In genomic region chr9:75434172-75434793, GRCm38 (mm10) we compare ENCODE assay signal across 8 mouse cellular contexts. TPM values are rescaled to one million over a fixed set of nuclear protein-coding genes. Genes with fewer than 3 reads are reported as not detected.
DNase-seq lines count a peak whose midpoint lies in the region; ATAC-seq and TF ChIP-seq lines count a peak whose summit lies in the region.

No protein-coding gene starts in this region.

- H3K4me1 ChIP-seq in heart, postnatal 0 days (ENCODE audit: control insufficient read depth, insufficient read depth): peaks cover 6% of the 10 kb centered on the region; the same call in 1 of the 2 replicates
- H3K4me1 ChIP-seq in stomach, embryonic 15.5 days: no peaks in the 10 kb centered on the region

- no peaks in the 10 kb centered on the region for H3K9me3 ChIP-seq in heart, postnatal 0 days (replicated peaks; ENCODE audit: control insufficient read depth, low read length)
- H3K9me3 ChIP-seq in stomach, embryonic 15.5 days: no peaks in the 10 kb centered on the region

- no peak overlapping the region for H3K4me3 ChIP-seq in heart, postnatal 0 days (ENCODE audit: low read depth, low read length)
- no peak overlapping the region for H3K4me3 ChIP-seq in stomach, embryonic 15.5 days (replicated peaks)

- H3K27me3 ChIP-seq in heart, postnatal 0 days (ENCODE audit: control insufficient read depth, insufficient read depth, low read length): no peaks in the 10 kb centered on the region
- H3K27me3 ChIP-seq in stomach, embryonic 15.5 days (replicated peaks): no peaks in the 10 kb centered on the region

- TF ChIP-seq EP300 in heart, postnatal 0 days (IDR thresholded peaks at IDR 0.05; ENCODE audit: low read depth): no peak

- H3K4me2 ChIP-seq in heart, postnatal 0 days (ENCODE audit: low read depth, low read length): no peak overlapping the region
- H3K4me2 ChIP-seq in stomach, embryonic 15.5 days: no peak overlapping the region

- peak; percentile 51 to 62 for DNase-seq in cerebellum, adult 18-20 months
- DNase-seq in cerebellum, adult 11-12 months: no peak
- peak; percentile 87 for DNase-seq in CD4-positive, CD25-positive, alpha-beta regulatory T cell, adult 2 months (ENCODE audit: low read depth, low spot score)
- peak; percentile 78 to 84 for DNase-seq in cerebellum, postnatal 10 days
- peak; percentile 89 for DNase-seq in heart, postnatal 0 days (ENCODE audit: low spot score)
- DNase-seq in kidney, postnatal 25 days: peak; percentile 68 to 73
- DNase-seq in lung, postnatal 36 days: peak; percentile 94

- 31% methylated on average over 7 of the region's 7 CpGs for WGBS in heart, postnatal 0 days
- 40% methylated on average over 7 of the region's 7 CpGs for WGBS in stomach, embryonic 15.5 days

- ATAC-seq in heart, postnatal 0 days (ENCODE audit: insufficient read depth, low read depth): peak; percentile 39; the same call in 1 of the 2 replicates
- ATAC-seq in stomach, embryonic 15.5 days (ENCODE audit: insufficient read depth, low FRiP score, low read depth): peak; percentile 30; the same call in 1 of the 2 replicates

- H3K36me3 ChIP-seq in heart, postnatal 0 days (replicated peaks; ENCODE audit: control insufficient read depth, insufficient read depth, low read length): no peaks in the 10 kb centered on the region
- no peaks in the 10 kb centered on the region for H3K36me3 ChIP-seq in stomach, embryonic 15.5 days

- no peak overlapping the region for H3K9ac ChIP-seq in heart, postnatal 0 days (replicated peaks; ENCODE audit: low read depth, low read length)
- H3K9ac ChIP-seq in stomach, embryonic 15.5 days: no peak overlapping the region

- TF ChIP-seq CTCF in heart, postnatal 0 days (IDR thresholded peaks at IDR 0.05; ENCODE audit: low read depth): peak; percentile 70

- H3K27ac ChIP-seq in heart, postnatal 0 days (ENCODE audit: low read depth): 0 out of 2 replicates have a peak overlapping the region, but pooled peaks have one; percentile 0
- H3K27ac ChIP-seq in stomach, embryonic 15.5 days: peak overlapping the region; percentile 3; the same call in 1 of the 2 replicates

RNA-seq across cellular contexts. Expression of gene Leo1, which starts 7.0 kb away (rescaled TPM):
- total RNA-seq in heart, postnatal 0 days (2014; rRNA removed; ENCODE audit: low replicate concordance): 5.7 and 11.4 TPM in 2 replicates
- polyA plus RNA-seq in heart, postnatal 0 days (2015; fragmentation: Nextera tagmentation; extraction: Ambion mirVana): 19.6 and 20.0 TPM in 2 replicates
- 38.8 and 39.3 TPM in 2 replicates for polyA plus RNA-seq in stomach, embryonic 15.5 days (2015; fragmentation: Nextera tagmentation; extraction: Ambion mirVana)

RNA-seq across cellular contexts. Expression of gene Mapk6, which starts 24.5 kb away (rescaled TPM):
- total RNA-seq in heart, postnatal 0 days (2014; rRNA removed; ENCODE audit: low replicate concordance): 36.2 and 51.0 TPM in 2 replicates
- 30.1 and 33.6 TPM in 2 replicates for polyA plus RNA-seq in heart, postnatal 0 days (2015; fragmentation: Nextera tagmentation; extraction: Ambion mirVana)
- 48.8 and 51.1 TPM in 2 replicates for polyA plus RNA-seq in stomach, embryonic 15.5 days (2015; fragmentation: Nextera tagmentation; extraction: Ambion mirVana)
